Mouse (Mus musculus) inflammation-experienced regulatory T-cells, adult 16 weeks (primary cell): Measurements from ENCODE around the gene Nt5c3b. TPM values are rescaled to one million over a fixed set of nuclear protein-coding genes. Genes with fewer than 3 reads are reported as not detected.

Experiments used
- polyA plus RNA-seq: library from polyadenylated mRNA; unstranded; fragments of 100-300 nt; shearing (Covaris generic); gene quantifications from one replicate; pipeline ENCODE4 v1.2.1, GENCODE M21; 2017

Gene Nt5c3b
- 165 TPM for polyA plus RNA-seq

GRCm38 (mm10) chr11:100441797-100442196 lies at the start of gene Nt5c3b, which contains the start of gene Klhl10:
TSS of gene Nt5c3b (minus strand) at chr11:100441808.
TSS of gene Klhl10 (plus strand) at chr11:100441917.

GRCm38 (mm10) chr11:100472197-100472934 lies 30.8 kb upstream of the Nt5c3b start, which contains the start of gene Klhl11:
TSS of gene Klhl11 (minus strand) at chr11:100472741.

GRCm38 (mm10) chr11:100414914-100415822 lies 26.4 kb downstream of the Nt5c3b start, which contains the start of gene Fkbp10:
TSS of gene Fkbp10 (plus strand) at chr11:100415697.

GRCm38 (mm10) chr11:100414021-100414913 lies 27.3 kb downstream of the Nt5c3b start, which contains the start of gene P3h4:
TSS of gene P3h4 (minus strand) at chr11:100414836.

GRCm38 (mm10) chr11:100397600-100398389 lies 43.8 kb downstream of the Nt5c3b start, which contains the start of gene Jup:
TSS of gene Jup (minus strand) at chr11:100397763.

Other genes with a start within 250 kb of the Nt5c3b start
- not detected for gene Krt9, start 248.6 kb downstream of the Nt5c3b start, polyA plus RNA-seq
- not detected for gene Krt14, start 234.3 kb downstream of the Nt5c3b start, polyA plus RNA-seq
- gene Krt16, start 192.9 kb downstream of the Nt5c3b start, polyA plus RNA-seq = not detected
- 3.5 TPM for gene Krt17, start 180.8 kb downstream of the Nt5c3b start, polyA plus RNA-seq
- gene Krt42, start 171.9 kb downstream of the Nt5c3b start, polyA plus RNA-seq = not detected
- 2,843 TPM for gene Eif1, start 121.9 kb downstream of the Nt5c3b start, polyA plus RNA-seq
- gene Gast, start 107.4 kb downstream of the Nt5c3b start, polyA plus RNA-seq = not detected
- gene Hap1, start 85.7 kb downstream of the Nt5c3b start, polyA plus RNA-seq = 5.4 TPM
- 2.9 TPM for gene Jup, start 44.0 kb downstream of the Nt5c3b start, polyA plus RNA-seq
- gene P3h4, start 27.0 kb downstream of the Nt5c3b start, polyA plus RNA-seq = not detected
- not detected for gene Fkbp10, start 26.1 kb downstream of the Nt5c3b start, polyA plus RNA-seq
- gene Klhl10, start 109 bp upstream of the Nt5c3b start, polyA plus RNA-seq = 0.99 TPM
- 4.2 TPM for gene Klhl11, start 30.9 kb upstream of the Nt5c3b start, polyA plus RNA-seq
- 225 TPM for gene Acly, start 86.2 kb upstream of the Nt5c3b start, polyA plus RNA-seq
- 0.11 TPM for gene Ttc25, start 103.8 kb upstream of the Nt5c3b start, polyA plus RNA-seq
- 453 TPM for gene Cnp, start 133.1 kb upstream of the Nt5c3b start, polyA plus RNA-seq
- gene Nkiras2, start 177.4 kb upstream of the Nt5c3b start, polyA plus RNA-seq = 29.7 TPM
- gene Dnajc7, start 178.4 kb upstream of the Nt5c3b start, polyA plus RNA-seq = 688 TPM